Mouse (Mus musculus): ENCODE measurements at regions not wholly inside any gene's neighbourhood (a gene's known extent, or its start where the extent isn't known, plus 50 kb on each side); places are given as distances from the start of the nearest gene placed in this dataset.
A peak's percentile ranks its signal among the peaks of the same experiment; 100 is the strongest.

DNA sequence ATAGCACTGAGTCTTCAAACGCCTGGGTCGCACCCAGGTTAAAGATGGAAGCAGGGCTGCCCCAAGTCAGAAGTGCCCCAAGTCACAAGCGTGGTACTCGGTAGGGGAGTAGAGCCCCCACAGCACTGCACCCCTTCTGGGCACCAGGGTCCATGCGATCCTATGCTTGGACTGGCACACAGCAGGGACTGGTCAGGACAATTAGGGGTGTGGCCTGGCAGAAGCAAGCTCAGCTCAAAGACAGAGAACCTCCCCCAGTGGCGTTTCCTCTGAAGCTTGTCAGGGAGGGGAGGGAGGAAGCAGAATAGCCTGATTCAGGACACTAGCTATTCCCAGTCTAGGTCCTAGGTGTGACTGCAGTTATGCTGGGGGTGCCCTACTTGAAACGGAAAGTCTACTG lies 151.3 kb upstream of the Pgrmc2 start:
- no peaks in the 10 kb centered on the region for H3K36me3 ChIP-seq (ENCODE audit: control insufficient read depth, insufficient read depth, low read length, poor library complexity, severe bottlenecking)
- H3K27me3 ChIP-seq (ENCODE audit: control insufficient read depth, insufficient read depth, low read length, poor library complexity, severe bottlenecking) = no peaks in the 10 kb centered on the region
- no peaks in the 10 kb centered on the region for H3K9me3 ChIP-seq (replicated peaks; ENCODE audit: control insufficient read depth, insufficient read depth, low read length, poor library complexity, severe bottlenecking)
- no peak overlapping the region for H3K27ac ChIP-seq (ENCODE audit: insufficient read depth, low read length)
- H3K4me3 ChIP-seq (ENCODE audit: low read depth, low read length) = no peak overlapping the region
- H3K9ac ChIP-seq (ENCODE audit: low read depth, poor library complexity, severe bottlenecking) = no peak overlapping the region
- no peaks in the 10 kb centered on the region for H3K4me1 ChIP-seq (ENCODE audit: control insufficient read depth, insufficient read depth, low read length)
- TF ChIP-seq CTCF (IDR thresholded peaks at IDR 0.05; ENCODE audit: low read depth, low read length) = no peak
- TF ChIP-seq EP300 (IDR thresholded peaks at IDR 0.05; ENCODE audit: insufficient read depth, low read depth, low read length) = no peak
- no peak for TF ChIP-seq POLR2A (IDR thresholded peaks at IDR 0.05; ENCODE audit: insufficient read depth, low read length)

DNA sequence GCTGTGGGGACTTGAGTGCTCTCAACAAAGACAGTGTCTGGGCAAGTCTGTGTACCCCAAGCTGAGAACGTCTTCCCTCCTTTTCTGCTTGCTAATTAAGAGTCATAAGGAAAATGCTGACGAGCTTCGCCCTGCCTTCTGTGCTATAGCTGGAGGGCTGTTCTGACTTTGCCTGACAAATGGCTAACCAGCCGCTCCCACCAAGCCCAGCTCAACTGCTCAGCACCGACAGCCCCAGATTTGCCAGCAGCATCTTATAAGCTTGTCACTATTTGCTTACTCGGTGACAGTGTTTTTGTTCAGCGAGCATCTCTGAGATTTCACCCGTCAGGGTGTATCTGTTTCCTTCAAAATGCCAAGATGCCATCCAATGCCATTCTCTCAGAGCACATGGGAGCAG lies 150.6 kb upstream of the Pgrmc2 start:
- no peak overlapping the region for H3K4me3 ChIP-seq (ENCODE audit: low read depth, low read length)
- no peaks in the 10 kb centered on the region for H3K36me3 ChIP-seq (ENCODE audit: control insufficient read depth, insufficient read depth, low read length, poor library complexity, severe bottlenecking)
- TF ChIP-seq POLR2A (IDR thresholded peaks at IDR 0.05; ENCODE audit: insufficient read depth, low read length) (no peak), CTCF (IDR thresholded peaks at IDR 0.05; ENCODE audit: low read depth, low read length) (no peak), EP300 (IDR thresholded peaks at IDR 0.05; ENCODE audit: insufficient read depth, low read depth, low read length) (no peak)
- no peak overlapping the region for H3K9ac ChIP-seq (ENCODE audit: low read depth, poor library complexity, severe bottlenecking)
- no peaks in the 10 kb centered on the region for H3K27me3 ChIP-seq (ENCODE audit: control insufficient read depth, insufficient read depth, low read length, poor library complexity, severe bottlenecking)
- H3K4me1 ChIP-seq (ENCODE audit: control insufficient read depth, insufficient read depth, low read length) = no peaks in the 10 kb centered on the region
- no peaks in the 10 kb centered on the region for H3K9me3 ChIP-seq (replicated peaks; ENCODE audit: control insufficient read depth, insufficient read depth, low read length, poor library complexity, severe bottlenecking)
- no peak overlapping the region for H3K27ac ChIP-seq (ENCODE audit: insufficient read depth, low read length)

GRCm38 (mm10) chr3:41230961-41231377 lies 148.1 kb upstream of the Pgrmc2 start:
- H3K4me3 ChIP-seq (ENCODE audit: low read depth, low read length) = no peak overlapping the region
- no peaks in the 10 kb centered on the region for H3K27me3 ChIP-seq (ENCODE audit: control insufficient read depth, insufficient read depth, low read length, poor library complexity, severe bottlenecking)
- no peak overlapping the region for H3K27ac ChIP-seq (ENCODE audit: insufficient read depth, low read length)
- no peaks in the 10 kb centered on the region for H3K4me1 ChIP-seq (ENCODE audit: control insufficient read depth, insufficient read depth, low read length)
- H3K9me3 ChIP-seq (replicated peaks; ENCODE audit: control insufficient read depth, insufficient read depth, low read length, poor library complexity, severe bottlenecking) = no peaks in the 10 kb centered on the region
- H3K36me3 ChIP-seq (ENCODE audit: control insufficient read depth, insufficient read depth, low read length, poor library complexity, severe bottlenecking) = no peaks in the 10 kb centered on the region
- TF ChIP-seq CTCF (IDR thresholded peaks at IDR 0.05; ENCODE audit: low read depth, low read length) (no peak), POLR2A (IDR thresholded peaks at IDR 0.05; ENCODE audit: insufficient read depth, low read length) (no peak), EP300 (IDR thresholded peaks at IDR 0.05; ENCODE audit: insufficient read depth, low read depth, low read length) (no peak)
- no peak overlapping the region for H3K9ac ChIP-seq (ENCODE audit: low read depth, poor library complexity, severe bottlenecking)

DNA sequence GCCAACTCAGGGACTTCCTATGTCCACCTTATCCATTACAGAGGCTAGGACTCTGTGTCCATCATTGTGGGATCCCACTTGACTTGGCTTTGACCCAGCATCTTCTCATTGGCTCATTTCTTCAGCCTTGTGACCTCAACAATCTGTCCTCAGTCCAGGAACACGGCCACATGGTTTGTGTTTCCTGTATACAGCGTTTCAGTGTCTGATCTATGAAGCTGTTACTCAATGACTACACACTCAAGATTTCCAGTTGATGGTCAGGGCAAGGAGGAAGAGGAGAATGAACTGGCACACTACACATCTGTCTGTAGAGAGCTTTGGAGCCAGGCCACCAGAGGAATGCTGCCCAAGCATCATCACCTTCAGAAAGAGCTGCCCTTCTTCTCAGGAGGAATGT lies 146.6 kb upstream of the Pgrmc2 start:
- H3K9me3 ChIP-seq (replicated peaks; ENCODE audit: control insufficient read depth, insufficient read depth, low read length, poor library complexity, severe bottlenecking) = no peaks in the 10 kb centered on the region
- no peaks in the 10 kb centered on the region for H3K36me3 ChIP-seq (ENCODE audit: control insufficient read depth, insufficient read depth, low read length, poor library complexity, severe bottlenecking)
- no peak overlapping the region for H3K9ac ChIP-seq (ENCODE audit: low read depth, poor library complexity, severe bottlenecking)
- H3K27me3 ChIP-seq (ENCODE audit: control insufficient read depth, insufficient read depth, low read length, poor library complexity, severe bottlenecking) = no peaks in the 10 kb centered on the region
- no peak for TF ChIP-seq EP300 (IDR thresholded peaks at IDR 0.05; ENCODE audit: insufficient read depth, low read depth, low read length)
- TF ChIP-seq POLR2A (IDR thresholded peaks at IDR 0.05; ENCODE audit: insufficient read depth, low read length) = no peak
- TF ChIP-seq CTCF (IDR thresholded peaks at IDR 0.05; ENCODE audit: low read depth, low read length) = no peak
- no peak overlapping the region for H3K27ac ChIP-seq (ENCODE audit: insufficient read depth, low read length)
- no peak overlapping the region for H3K4me3 ChIP-seq (ENCODE audit: low read depth, low read length)
- no peaks in the 10 kb centered on the region for H3K4me1 ChIP-seq (ENCODE audit: control insufficient read depth, insufficient read depth, low read length)

- no peak for TF ChIP-seq POLR2A (IDR thresholded peaks at IDR 0.05; ENCODE audit: insufficient read depth, low read length)
- TF ChIP-seq CTCF (IDR thresholded peaks at IDR 0.05; ENCODE audit: low read depth, low read length) = peak; percentile 52
- no peak overlapping the region for H3K4me3 ChIP-seq (ENCODE audit: low read depth, low read length)
- no peaks in the 10 kb centered on the region for H3K4me1 ChIP-seq (ENCODE audit: control insufficient read depth, insufficient read depth, low read length)
- H3K27ac ChIP-seq (ENCODE audit: insufficient read depth, low read length) = no peak overlapping the region
- H3K36me3 ChIP-seq (ENCODE audit: control insufficient read depth, insufficient read depth, low read length, poor library complexity, severe bottlenecking) = no peaks in the 10 kb centered on the region
- H3K27me3 ChIP-seq (ENCODE audit: control insufficient read depth, insufficient read depth, low read length, poor library complexity, severe bottlenecking) = no peaks in the 10 kb centered on the region
- H3K9me3 ChIP-seq (replicated peaks; ENCODE audit: control insufficient read depth, insufficient read depth, low read length, poor library complexity, severe bottlenecking) = no peaks in the 10 kb centered on the region
- no peak overlapping the region for H3K9ac ChIP-seq (ENCODE audit: low read depth, poor library complexity, severe bottlenecking)
Measured at GRCm38 (mm10) chr3:41228536-41228935, 145.7 kb upstream of the Pgrmc2 start.

DNA sequence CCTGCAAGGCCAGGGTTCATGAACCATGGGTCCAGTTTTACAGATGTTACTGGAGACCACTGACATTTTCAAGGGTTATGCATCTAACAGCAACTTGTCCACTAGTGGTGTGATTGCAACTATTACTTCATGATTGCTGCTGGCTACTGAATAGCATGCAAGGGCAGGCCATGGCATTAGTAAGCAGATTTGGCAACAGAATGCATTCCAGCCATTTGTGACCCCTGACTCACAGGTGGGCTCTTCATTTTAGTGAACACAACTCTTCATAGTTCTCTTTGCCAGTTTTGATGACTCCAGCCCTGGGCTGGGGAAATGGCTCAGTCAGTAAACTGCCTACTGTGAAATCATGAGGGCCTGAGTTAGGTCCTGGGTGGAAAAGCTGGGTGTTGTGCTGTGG lies 137.9 kb upstream of the Pgrmc2 start:
- no peaks in the 10 kb centered on the region; the same call in 1 of the 2 replicates for H3K9me3 ChIP-seq (replicated peaks; ENCODE audit: control insufficient read depth, insufficient read depth, low read length, poor library complexity, severe bottlenecking)
- no peaks in the 10 kb centered on the region for H3K4me1 ChIP-seq (ENCODE audit: control insufficient read depth, insufficient read depth, low read length)
- no peak overlapping the region for H3K27ac ChIP-seq (ENCODE audit: insufficient read depth, low read length)
- no peak for TF ChIP-seq EP300 (IDR thresholded peaks at IDR 0.05; ENCODE audit: insufficient read depth, low read depth, low read length)
- TF ChIP-seq POLR2A (IDR thresholded peaks at IDR 0.05; ENCODE audit: insufficient read depth, low read length) = no peak
- TF ChIP-seq CTCF (IDR thresholded peaks at IDR 0.05; ENCODE audit: low read depth, low read length) = no peak
- no peak overlapping the region for H3K9ac ChIP-seq (ENCODE audit: low read depth, poor library complexity, severe bottlenecking)
- H3K36me3 ChIP-seq (ENCODE audit: control insufficient read depth, insufficient read depth, low read length, poor library complexity, severe bottlenecking) = no peaks in the 10 kb centered on the region
- H3K4me3 ChIP-seq (ENCODE audit: low read depth, low read length) = no peak overlapping the region
- H3K27me3 ChIP-seq (ENCODE audit: control insufficient read depth, insufficient read depth, low read length, poor library complexity, severe bottlenecking) = no peaks in the 10 kb centered on the region
